Mouse (Mus musculus) adrenal gland, postnatal 14 days (tissue): ENCODE data around the gene 1700016D06Rik. TPM values are rescaled to one million over a fixed set of nuclear protein-coding genes. Genes with fewer than 3 reads are reported as not detected.
"Not testable (repeated sequence)": the region's sequence is repeated elsewhere in the genome, so short reads cannot be mapped to it uniquely, and the experiment has no call there.

Experiments
- DNase-seq: peaks from one replicate; pipeline ENCODE4 v3.0.0; 2021; ENCODE audit warnings: mixed read lengths
- total RNA-seq: library from RNA; stranded (reverse); gene quantifications from 2 replicates; pipeline ENCODE4 v1.2.3, GENCODE M21; 2021

The 1700016D06Rik gene
- total RNA-seq, 1 experiment from 2014 or later: not detected

- DNase-seq: no peak
Observed at GRCm38 (mm10) chr8:11701428-11701827, 565 bp upstream of the 1700016D06Rik start.

GRCm38 (mm10) chr8:11700060-11701032 is 517 bp downstream of the 1700016D06Rik start:
- peak; percentile 90 for DNase-seq

- DNase-seq: no peak
Observed at GRCm38 (mm10) chr8:11699442-11700001, 1.3 kb downstream of the 1700016D06Rik start.

GRCm38 (mm10) chr8:11697467-11697866 is 3.4 kb downstream of the 1700016D06Rik start:
- DNase-seq: no peak

GRCm38 (mm10) chr8:11696176-11696575 is 4.7 kb downstream of the 1700016D06Rik start:
- no peak for DNase-seq

- DNase-seq: no peak
Observed at GRCm38 (mm10) chr8:11693972-11694371, 6.9 kb downstream of the 1700016D06Rik start.

- DNase-seq: no peak
Observed at GRCm38 (mm10) chr8:11692455-11692854, 8.4 kb downstream of the 1700016D06Rik start.

GRCm38 (mm10) chr8:11691761-11692160 is 9.1 kb downstream of the 1700016D06Rik start:
- no peak for DNase-seq

GRCm38 (mm10) chr8:11691284-11691683 is 9.6 kb downstream of the 1700016D06Rik start:
- DNase-seq: no peak

- no peak for DNase-seq
Observed at GRCm38 (mm10) chr8:11689945-11690344, 10.9 kb downstream of the 1700016D06Rik start.

GRCm38 (mm10) chr8:11687251-11687650 is 13.6 kb downstream of the 1700016D06Rik start:
- DNase-seq: no peak

GRCm38 (mm10) chr8:11684558-11684957 is 16.3 kb downstream of the 1700016D06Rik start:
- DNase-seq: no peak

- no peak for DNase-seq
Observed at GRCm38 (mm10) chr8:11668308-11668707, 32.6 kb downstream of the 1700016D06Rik start.

GRCm38 (mm10) chr8:11666023-11666716 is 34.7 kb downstream of the 1700016D06Rik start:
- not testable (repeated sequence) for DNase-seq

GRCm38 (mm10) chr8:11661969-11662368 is 38.9 kb downstream of the 1700016D06Rik start:
- no peak for DNase-seq

GRCm38 (mm10) chr8:11650021-11650420 is 50.8 kb downstream of the 1700016D06Rik start:
- DNase-seq: no peak

GRCm38 (mm10) chr8:11643123-11643522 is 57.7 kb downstream of the 1700016D06Rik start:
- no peak for DNase-seq

GRCm38 (mm10) chr8:11640606-11641005 is 60.3 kb downstream of the 1700016D06Rik start:
- DNase-seq: no peak

- DNase-seq: no peak
Observed at GRCm38 (mm10) chr8:11637531-11637930, 63.3 kb downstream of the 1700016D06Rik start.

- peak; percentile 93 for DNase-seq
Observed at GRCm38 (mm10) chr8:11636324-11637057, 64.4 kb downstream of the 1700016D06Rik start.

- peak; percentile 98 for DNase-seq
Observed at GRCm38 (mm10) chr8:11635611-11636081, 65.2 kb downstream of the 1700016D06Rik start, which contains the start of gene Ankrd10. Gene Ankrd10, minus strand, starts transcription at chr8:11635757.
